8 mouse cellular contexts compared by ENCODE assay signal in the genomic region with DNA sequence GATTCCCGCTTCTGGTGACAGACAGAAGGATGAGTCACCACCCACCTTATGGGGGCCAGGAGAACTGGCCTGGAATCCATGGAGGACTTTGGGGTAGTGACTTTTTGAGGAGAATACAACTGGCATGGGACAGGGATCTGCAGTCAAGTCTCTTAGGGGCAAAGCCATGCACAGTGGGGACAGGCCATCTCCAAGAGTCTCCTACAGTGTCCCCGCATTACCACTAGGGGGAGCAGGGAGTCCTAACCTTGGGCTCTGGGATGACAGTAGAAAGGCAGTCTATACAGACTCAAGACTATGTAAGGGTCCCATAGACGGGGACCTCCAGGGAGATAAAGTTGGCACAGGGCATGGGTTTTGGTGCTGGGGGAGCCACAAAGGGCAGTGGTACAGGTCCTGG. TPM values are rescaled to one million over a fixed set of nuclear protein-coding genes. Genes with fewer than 3 reads are reported as not detected.
DNase-seq lines count a peak whose midpoint lies in the region; ATAC-seq and TF ChIP-seq lines count a peak whose summit lies in the region.

No protein-coding gene starts in this region.

- no peak overlapping the region for H3K27ac ChIP-seq in forebrain, postnatal 0 days (ENCODE audit: low read depth, low read length)
- H3K27ac ChIP-seq in hindbrain, embryonic 14.5 days = no peak overlapping the region
- no peak overlapping the region for H3K27ac ChIP-seq in small intestine, adult 2 months (ENCODE audit: insufficient read depth, low read depth, low read length)

- 33% methylated on average over 3 of the region's 3 CpGs for WGBS in forebrain, postnatal 0 days
- WGBS in hindbrain, embryonic 14.5 days = 34% methylated on average over 3 of the region's 3 CpGs
- 30% methylated on average over 3 of the region's 3 CpGs for WGBS in small intestine, adult 2 months

- no peaks in the 10 kb centered on the region for H3K9me3 ChIP-seq in forebrain, postnatal 0 days (ENCODE audit: low read length)
- no peaks in the 10 kb centered on the region for H3K9me3 ChIP-seq in hindbrain, embryonic 14.5 days (ENCODE audit: control insufficient read depth, low read length)

- DNase-seq in ovary, postnatal 10 days (ENCODE audit: low spot score) = peak; percentile 21
- DNase-seq in ovary, adult 18-20 months (ENCODE audit: low spot score) = no peak
- DNase-seq in cerebellum, adult 18-20 months = peak; percentile 71 to 72
- DNase-seq in forebrain, postnatal 0 days = peak; percentile 59
- peak; percentile 74 for DNase-seq in hindbrain, embryonic 14.5 days (ENCODE audit: low spot score)
- peak; percentile 35 to 51 for DNase-seq in layer of hippocampus, postnatal 25 days (ENCODE audit: extremely low spot score in 1 of 2, low spot score in 1 of 2)
- DNase-seq in mesoderm, embryonic 11.5 days (ENCODE audit: low read depth, low spot score) = peak; percentile 76

- no peaks in the 10 kb centered on the region for H3K4me1 ChIP-seq in forebrain, postnatal 0 days (ENCODE audit: insufficient read depth)
- 0 out of 2 replicates have a peak, but pooled peaks cover 12% of the 10 kb centered on the region for H3K4me1 ChIP-seq in hindbrain, embryonic 14.5 days (replicated peaks; ENCODE audit: control insufficient read depth, insufficient read depth, low read length)
- H3K4me1 ChIP-seq in small intestine, adult 2 months (ENCODE audit: control insufficient read depth, insufficient read depth, insufficient read length, low read length) = peaks cover 2% of the 10 kb centered on the region; the same call in 1 of the 2 replicates

- no peak overlapping the region for H3K4me3 ChIP-seq in forebrain, postnatal 0 days (ENCODE audit: low read depth, low read length)
- H3K4me3 ChIP-seq in hindbrain, embryonic 14.5 days (replicated peaks; ENCODE audit: low read length) = no peak overlapping the region
- no peak overlapping the region for H3K4me3 ChIP-seq in small intestine, adult 2 months (ENCODE audit: low read depth, low read length)

- no peak overlapping the region for H3K4me2 ChIP-seq in forebrain, postnatal 0 days (ENCODE audit: low read depth)
- H3K4me2 ChIP-seq in hindbrain, embryonic 14.5 days (replicated peaks) = no peak overlapping the region

- no peak for TF ChIP-seq POLR2A in small intestine, adult 2 months (IDR thresholded peaks at IDR 0.05; ENCODE audit: low read depth, low read length)

- peak; percentile 79 for TF ChIP-seq CTCF in forebrain, postnatal 0 days (IDR thresholded peaks at IDR 0.05; ENCODE audit: low read depth)
- peak; percentile 84; the same call in 1 of the 2 replicates for TF ChIP-seq CTCF in small intestine, adult 2 months (IDR thresholded peaks at IDR 0.05; ENCODE audit: extremely low read depth, insufficient read length, insufficient replicate concordance, low read depth, low read length)

- H3K27me3 ChIP-seq in forebrain, postnatal 0 days (ENCODE audit: insufficient read depth, low read length) = peaks cover 28% of the 10 kb centered on the region
- H3K27me3 ChIP-seq in hindbrain, embryonic 14.5 days (ENCODE audit: control insufficient read depth, insufficient read depth, low read length) = peaks cover 40% of the 10 kb centered on the region
- H3K27me3 ChIP-seq in small intestine, adult 2 months (ENCODE audit: control insufficient read depth, insufficient read depth, low read length) = peaks cover 15% of the 10 kb centered on the region

- H3K9ac ChIP-seq in forebrain, postnatal 0 days = no peak overlapping the region
- H3K9ac ChIP-seq in hindbrain, embryonic 14.5 days = no peak overlapping the region

- peak; percentile 76 for ATAC-seq in forebrain, postnatal 0 days
- ATAC-seq in hindbrain, embryonic 14.5 days (ENCODE audit: low FRiP score) = peak; percentile 72; the same call in 1 of the 2 replicates

- H3K36me3 ChIP-seq in forebrain, postnatal 0 days (ENCODE audit: insufficient read depth) = no peaks in the 10 kb centered on the region
- H3K36me3 ChIP-seq in hindbrain, embryonic 14.5 days (replicated peaks; ENCODE audit: control insufficient read depth, insufficient read depth) = no peaks in the 10 kb centered on the region
- H3K36me3 ChIP-seq in small intestine, adult 2 months (ENCODE audit: control insufficient read depth, insufficient read depth, low read length) = no peaks in the 10 kb centered on the region

RNA-seq across cellular contexts. Expression of a gene that starts 3.9 kb away (rescaled TPM):
- 0.08 and 0.24 TPM in 2 replicates for total RNA-seq in forebrain, postnatal 0 days (2014; rRNA removed)
- 0.10 and 0.12 TPM in 2 replicates for polyA plus RNA-seq in forebrain, postnatal 0 days (2015; fragmentation: Nextera tagmentation; extraction: Ambion mirVana)
- 0.25 and 0.37 TPM in 2 replicates for polyA plus RNA-seq in hindbrain, embryonic 14.5 days (2014; fragmentation: Nextera tagmentation; extraction: Ambion mirVana)
- not detected for total RNA-seq in layer of hippocampus, postnatal 25 days (2021)
- 1.2 and 1.5 TPM in 2 replicates for polyA plus RNA-seq in small intestine, adult 2 months (2012; rRNA removed)

RNA-seq across cellular contexts. Expression of a gene that starts 19.3 kb away (rescaled TPM):
- total RNA-seq in forebrain, postnatal 0 days (2014; rRNA removed) = 0.31 and 0.33 TPM in 2 replicates
- 0.09 and 0.21 TPM in 2 replicates for polyA plus RNA-seq in forebrain, postnatal 0 days (2015; fragmentation: Nextera tagmentation; extraction: Ambion mirVana)
- polyA plus RNA-seq in hindbrain, embryonic 14.5 days (2014; fragmentation: Nextera tagmentation; extraction: Ambion mirVana) = 0.66 TPM in 1 of 2 replicates, not detected in the other
- total RNA-seq in layer of hippocampus, postnatal 25 days (2021) = not detected
- 3.7 and 7.3 TPM in 2 replicates for polyA plus RNA-seq in small intestine, adult 2 months (2012; rRNA removed)

RNA-seq across cellular contexts. Expression of a gene that starts 25.0 kb away (rescaled TPM):
- 0.15 and 0.19 TPM in 2 replicates for total RNA-seq in forebrain, postnatal 0 days (2014; rRNA removed)
- 0.08 and 0.13 TPM in 2 replicates for polyA plus RNA-seq in forebrain, postnatal 0 days (2015; fragmentation: Nextera tagmentation; extraction: Ambion mirVana)
- polyA plus RNA-seq in hindbrain, embryonic 14.5 days (2014; fragmentation: Nextera tagmentation; extraction: Ambion mirVana) = 0.17 and 0.18 TPM in 2 replicates
- not detected for total RNA-seq in layer of hippocampus, postnatal 25 days (2021)
- 0.10 and 0.13 TPM in 2 replicates for polyA plus RNA-seq in small intestine, adult 2 months (2012; rRNA removed)

RNA-seq across cellular contexts. Expression of a gene that starts 48.8 kb away (rescaled TPM):
- 6.7 and 8.7 TPM in 2 replicates for total RNA-seq in forebrain, postnatal 0 days (2014; rRNA removed)
- polyA plus RNA-seq in forebrain, postnatal 0 days (2015; fragmentation: Nextera tagmentation; extraction: Ambion mirVana) = 5.4 and 6.4 TPM in 2 replicates
- polyA plus RNA-seq in hindbrain, embryonic 14.5 days (2014; fragmentation: Nextera tagmentation; extraction: Ambion mirVana) = 9.7 and 10.5 TPM in 2 replicates
- 10 to 100 TPM; 17.8 to 21.2 TPM for total RNA-seq in layer of hippocampus, postnatal 25 days (2021)
- polyA plus RNA-seq in small intestine, adult 2 months (2012; rRNA removed) = 20.9 and 30.2 TPM in 2 replicates

RNA-seq across cellular contexts. Expression of a gene that starts 51.7 kb away (rescaled TPM):
- 104 and 108 TPM in 2 replicates for total RNA-seq in forebrain, postnatal 0 days (2014; rRNA removed)
- 129 TPM in 2 replicates for polyA plus RNA-seq in forebrain, postnatal 0 days (2015; fragmentation: Nextera tagmentation; extraction: Ambion mirVana)
- 132 and 143 TPM in 2 replicates for polyA plus RNA-seq in hindbrain, embryonic 14.5 days (2014; fragmentation: Nextera tagmentation; extraction: Ambion mirVana)
- total RNA-seq in layer of hippocampus, postnatal 25 days (2021) = 10 to 100 TPM; 55.2 to 63.6 TPM
- 17.9 and 34.6 TPM in 2 replicates for polyA plus RNA-seq in small intestine, adult 2 months (2012; rRNA removed)
